Mouse (Mus musculus) embryo, embryonic 10 days (tissue): Measurements from ENCODE around the gene Faxc.

Experiments
- DNase-seq: peaks from one replicate; pipeline ENCODE4 v3.0.0-alpha.2; 2015; ENCODE audit warnings: low spot score

Gene Faxc

GRCm38 (mm10) chr4:22029951-22030350, 98.8 kb downstream of the Faxc start:
- no peak for DNase-seq
